Mouse (Mus musculus): ENCODE measurements around the gene Susd6. TPM values are rescaled to one million over a fixed set of nuclear protein-coding genes. Genes with fewer than 3 reads are reported as not detected.

Susd6 gene
- total RNA-seq, 1 experiment from 2014 or later: 47.4 TPM

- DNase-seq: no peak
Measured at GRCm38 (mm10) chr12:80838271-80838670, 48.0 kb downstream of the Susd6 start.

DNA sequence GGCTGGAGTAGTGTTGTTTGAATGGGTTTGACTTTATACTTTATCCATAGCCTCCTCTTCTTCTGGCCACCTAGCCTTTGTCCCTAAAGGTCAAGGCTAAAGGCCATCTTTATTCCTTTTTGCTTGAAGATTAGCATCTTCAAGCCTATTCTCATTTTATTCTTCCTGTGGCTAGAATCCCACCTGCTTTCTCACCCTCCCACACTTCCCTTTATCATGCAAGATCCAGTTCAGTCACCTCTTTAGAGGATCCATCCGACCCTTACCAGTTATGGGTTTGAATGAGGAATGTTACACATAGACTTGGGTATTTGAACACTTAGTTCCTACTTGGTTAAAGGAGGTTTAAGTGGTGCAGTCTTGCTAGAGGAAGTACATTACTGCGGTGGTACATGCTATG is 48.5 kb downstream of the Susd6 start:
- DNase-seq: no peak

- DNase-seq: no peak
Measured at GRCm38 (mm10) chr12:80839631-80840030, 49.3 kb downstream of the Susd6 start.

GRCm38 (mm10) chr12:80841618-80842017 is 51.3 kb downstream of the Susd6 start:
- DNase-seq: no peak

DNA sequence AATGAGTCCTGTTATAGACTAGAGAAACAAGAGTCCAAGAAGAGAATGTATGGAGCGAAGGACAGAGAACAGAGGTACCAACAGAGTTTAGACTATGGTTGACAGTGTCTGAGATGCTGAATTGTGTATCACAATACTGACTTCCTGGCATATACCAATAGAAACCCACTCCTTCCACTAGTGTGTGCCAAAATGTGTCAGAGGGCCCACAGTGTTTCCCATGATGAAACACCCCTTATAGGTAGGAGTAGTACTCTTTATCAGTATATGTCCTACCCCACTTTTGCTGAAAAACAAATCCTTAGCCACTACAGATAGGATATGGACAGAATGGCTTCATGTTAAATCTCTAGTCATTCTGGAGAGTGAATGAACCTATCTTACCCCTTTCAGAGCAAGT is 52.3 kb downstream of the Susd6 start:
- DNase-seq: no peak

DNA sequence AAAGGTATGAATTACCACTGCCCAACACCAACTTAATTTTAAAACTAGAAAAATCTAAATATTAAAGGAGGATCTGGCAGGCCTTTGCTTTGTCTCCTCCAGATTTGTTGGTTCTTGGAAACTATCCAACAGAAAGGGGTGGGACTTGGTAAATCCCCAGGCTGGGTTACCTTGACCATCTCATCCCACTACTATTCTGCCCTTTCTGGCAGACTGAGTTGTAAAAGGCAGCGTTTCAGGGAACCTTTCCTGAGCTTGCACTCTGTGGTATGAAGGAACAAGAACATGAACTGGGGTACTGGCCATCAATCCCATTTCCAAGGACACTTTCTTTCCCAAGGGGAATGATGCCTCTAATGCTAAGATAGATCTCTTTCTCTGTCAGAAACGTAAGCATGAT is 52.9 kb downstream of the Susd6 start:
- peak; percentile 52 for DNase-seq

- peak; percentile 21 for DNase-seq
Measured at GRCm38 (mm10) chr12:80843651-80844444, 53.5 kb downstream of the Susd6 start.

- DNase-seq: no peak
Measured at GRCm38 (mm10) chr12:80845901-80846300, 55.6 kb downstream of the Susd6 start.

DNA sequence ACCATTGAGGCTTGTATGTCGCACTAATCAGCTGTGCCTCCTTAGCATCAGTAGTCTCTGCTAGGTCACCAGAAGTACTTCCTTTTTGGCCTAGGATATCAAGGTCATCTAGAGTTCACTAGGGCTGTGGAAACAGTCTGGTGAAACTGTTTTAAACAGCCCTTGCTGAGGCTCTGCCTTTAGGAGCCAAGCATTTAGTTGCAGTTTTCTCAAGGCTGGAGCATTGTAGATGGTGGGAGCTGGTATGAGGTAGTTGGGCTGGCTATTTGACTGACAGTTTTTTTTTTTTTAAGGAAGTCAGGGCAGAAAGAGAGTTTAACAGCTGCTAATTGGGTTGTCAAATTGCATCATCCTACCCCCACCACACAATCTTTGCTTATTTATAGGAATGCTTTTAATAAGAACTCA is 56.6 kb downstream of the Susd6 start:
- no peak for DNase-seq

- DNase-seq: no peak
Measured at GRCm38 (mm10) chr12:80852001-80852400, 61.7 kb downstream of the Susd6 start.

DNA sequence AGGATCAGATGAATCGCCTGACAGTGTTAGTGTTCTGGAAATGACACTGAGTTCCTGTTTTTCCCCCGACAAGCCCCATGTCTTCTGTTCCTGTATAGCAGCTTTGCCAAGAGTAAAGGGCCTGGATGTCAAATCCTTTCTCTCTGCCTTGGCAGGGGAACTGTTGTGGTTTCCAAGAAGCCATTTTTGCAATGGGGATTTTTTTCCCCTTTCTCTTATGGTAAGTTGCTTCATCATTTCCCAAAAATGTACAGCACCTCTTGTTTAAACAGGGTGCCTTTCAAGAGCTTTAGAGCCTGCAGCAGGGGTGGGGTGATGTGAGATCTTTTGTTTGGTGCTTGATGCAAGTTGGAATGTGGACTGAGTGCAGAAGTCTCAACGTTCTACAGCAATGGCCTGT is 63.4 kb downstream of the Susd6 start:
- no peak for DNase-seq

DNA sequence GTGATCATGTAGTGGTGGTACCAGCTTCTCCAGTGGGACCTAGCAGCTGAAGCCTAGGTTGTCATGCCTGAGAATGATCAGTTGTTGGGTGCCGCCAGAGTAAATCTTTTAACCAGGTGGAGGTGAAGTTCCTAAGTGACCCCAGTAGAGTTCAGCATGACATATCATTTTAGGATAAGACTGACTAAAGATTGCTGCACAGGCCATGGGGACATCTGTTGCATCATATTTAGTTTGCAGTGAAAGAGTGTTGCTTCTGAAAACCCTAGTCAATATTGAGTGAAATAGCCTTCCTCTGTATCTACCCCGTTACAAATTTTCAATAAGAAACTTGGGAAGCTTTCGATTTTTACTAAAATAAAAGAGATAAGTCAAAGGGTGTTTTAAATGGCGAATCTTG is 64.4 kb downstream of the Susd6 start:
- DNase-seq: no peak

DNA sequence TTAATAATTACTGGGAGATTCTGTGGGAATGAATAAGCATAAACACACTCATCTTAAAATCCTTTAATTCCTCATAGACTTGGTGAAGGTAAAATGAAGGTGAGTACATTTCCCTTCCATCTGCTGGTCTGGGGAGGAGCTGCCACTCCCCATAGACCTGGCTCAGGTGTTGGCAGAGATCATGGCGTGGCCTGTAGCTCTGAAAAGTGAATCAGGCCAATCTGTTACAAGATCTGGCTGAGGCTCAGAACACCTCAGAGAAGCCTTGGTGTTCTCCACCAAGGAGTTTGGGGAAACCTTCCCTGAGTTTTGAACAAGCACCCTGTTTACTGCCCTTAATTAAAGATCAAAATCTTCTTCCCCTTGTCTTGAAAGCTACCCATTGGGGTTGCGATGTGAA is 64.8 kb downstream of the Susd6 start:
- DNase-seq: no peak

DNA sequence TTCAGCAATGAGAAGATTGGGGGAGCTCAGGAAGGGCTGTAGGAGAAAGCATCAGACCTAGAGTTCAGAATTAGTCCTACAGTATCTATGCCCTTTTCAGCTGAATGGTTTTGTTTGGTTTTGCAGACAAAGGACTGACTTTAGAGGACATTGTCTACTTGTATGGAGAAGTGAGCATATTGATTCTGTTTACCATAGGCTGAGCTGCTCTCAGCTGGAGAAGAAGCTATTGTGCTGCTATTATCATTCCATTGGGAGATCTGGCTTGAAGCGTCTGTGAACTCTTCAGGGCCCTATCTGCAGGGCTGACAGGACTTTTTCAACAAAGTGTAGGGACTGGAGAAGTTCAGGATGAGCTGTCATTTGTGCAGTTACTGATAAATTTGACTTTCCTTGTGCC is 65.3 kb downstream of the Susd6 start:
- DNase-seq: no peak

- DNase-seq: no peak
Measured at GRCm38 (mm10) chr12:80857636-80858293, 67.5 kb downstream of the Susd6 start.

DNA sequence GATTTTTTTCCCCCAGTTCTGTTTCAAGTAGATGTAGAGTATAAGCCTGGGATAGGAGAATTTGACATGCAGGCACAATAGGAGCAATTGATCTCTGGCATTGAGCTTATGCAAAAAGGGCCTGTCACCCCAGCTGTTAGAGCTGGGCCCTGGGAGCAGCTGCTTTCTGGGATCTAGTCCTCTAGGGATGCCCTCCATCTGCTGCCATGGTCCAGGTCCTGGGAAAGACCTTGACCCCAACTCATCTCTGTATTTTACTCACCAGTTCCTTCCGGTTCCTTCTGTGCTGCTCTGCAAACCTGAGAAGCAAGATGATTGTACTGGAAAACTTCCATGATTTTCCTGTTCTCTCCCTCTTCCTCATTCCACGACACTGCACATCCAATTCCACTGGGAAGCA is 68.0 kb downstream of the Susd6 start:
- no peak for DNase-seq

GRCm38 (mm10) chr12:80861916-80862315 is 71.6 kb downstream of the Susd6 start:
- no peak for DNase-seq

- no peak for DNase-seq
Measured at GRCm38 (mm10) chr12:80863370-80863769, 73.1 kb downstream of the Susd6 start.

- no peak for DNase-seq
Measured at GRCm38 (mm10) chr12:80865175-80865574, 74.9 kb downstream of the Susd6 start.

DNA sequence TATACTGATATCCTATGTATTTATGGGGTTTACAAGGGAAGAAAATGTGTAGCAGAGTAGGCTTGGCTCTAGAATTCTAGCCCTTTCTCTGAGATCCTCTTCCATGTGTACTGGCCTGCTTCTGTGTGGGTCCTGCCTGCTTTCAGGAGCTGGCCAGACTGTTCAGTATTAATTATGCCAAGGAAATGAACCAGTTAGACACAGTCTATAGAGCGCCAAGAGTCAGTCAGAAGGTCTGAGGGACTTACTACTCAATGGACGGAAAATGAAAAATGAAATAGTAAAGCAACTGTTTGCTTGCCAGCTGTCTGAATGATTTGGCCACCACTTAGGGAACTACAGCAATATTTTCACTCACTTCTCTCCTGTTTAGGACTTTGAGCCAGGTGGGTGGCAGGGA is 75.7 kb downstream of the Susd6 start:
- DNase-seq: no peak

DNA sequence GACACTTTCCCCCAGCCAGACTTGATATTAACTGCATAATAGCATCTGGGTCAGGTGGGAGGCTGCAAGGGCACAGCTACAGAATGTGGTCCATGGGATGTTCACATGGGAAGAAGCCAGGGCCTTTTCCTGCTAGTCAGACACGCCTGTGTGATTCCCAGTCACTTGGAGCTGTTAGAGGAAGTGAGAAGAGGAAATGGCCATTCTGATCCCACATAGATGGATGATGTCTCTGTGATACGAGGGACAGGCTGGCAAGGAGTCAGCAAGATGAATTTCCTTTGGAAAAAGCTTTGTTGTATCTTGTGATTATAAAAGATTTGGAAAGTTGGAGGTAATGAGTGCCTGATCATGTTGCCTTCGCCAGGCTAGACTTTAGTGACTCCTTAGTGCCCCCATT is 76.8 kb downstream of the Susd6 start:
- DNase-seq: peak; percentile 20

GRCm38 (mm10) chr12:80868401-80868800 is 78.1 kb downstream of the Susd6 start:
- DNase-seq: no peak

- DNase-seq: no peak
Measured at GRCm38 (mm10) chr12:80877215-80878092, 87.1 kb downstream of the Susd6 start.
